Mouse (Mus musculus): ENCODE measurements around the gene Astn2. TPM values are rescaled to one million over a fixed set of nuclear protein-coding genes. Genes with fewer than 3 reads are reported as not detected.
A peak's percentile ranks its signal among the peaks of the same experiment; 100 is the strongest.

Astn2 gene
- polyA plus RNA-seq, 1 experiment from 2014 or later = 0.81 TPM

GRCm38 (mm10) chr4:65441746-65442145 is 962.7 kb downstream of the Astn2 start:
- no peak overlapping the region for H3K4me2 ChIP-seq
- no peak overlapping the region for H3K27ac ChIP-seq
- H3K27me3 ChIP-seq = no peaks in the 10 kb centered on the region
- WGBS = 74% methylated on average over 4 of the region's 4 CpGs
- H3K9ac ChIP-seq = no peak overlapping the region
- no peaks in the 10 kb centered on the region for H3K9me3 ChIP-seq (replicated peaks)
- no peak for ATAC-seq
- no peak overlapping the region for H3K4me3 ChIP-seq
- H3K36me3 ChIP-seq (ENCODE audit: poor library complexity, severe bottlenecking) = no peaks in the 10 kb centered on the region
- H3K4me1 ChIP-seq = no peaks in the 10 kb centered on the region

- Histone ChIP-seq H3K9me3 (replicated peaks) (no peaks in the 10 kb centered on the region), H3K36me3 (ENCODE audit: poor library complexity, severe bottlenecking) (no peaks in the 10 kb centered on the region), H3K9ac (no peak overlapping the region), H3K4me1 (peaks cover 11% of the 10 kb centered on the region), H3K27ac (no peak overlapping the region), H3K4me3 (no peak overlapping the region), H3K27me3 (no peaks in the 10 kb centered on the region), H3K4me2 (no peak overlapping the region)
- ATAC-seq = peak; percentile 87
- WGBS = 44% methylated on average over 3 of the region's 3 CpGs
These were observed 973.6 kb downstream of the Astn2 start for GRCm38 (mm10) chr4:65430804-65431203.

- H3K4me2 ChIP-seq = no peak overlapping the region
- no peak overlapping the region for H3K4me3 ChIP-seq
- H3K9me3 ChIP-seq (replicated peaks) = no peaks in the 10 kb centered on the region
- H3K36me3 ChIP-seq (ENCODE audit: poor library complexity, severe bottlenecking) = no peaks in the 10 kb centered on the region
- no peaks in the 10 kb centered on the region for H3K27me3 ChIP-seq
- WGBS = 90% methylated on average over 3 of the region's 3 CpGs
- H3K9ac ChIP-seq = no peak overlapping the region
- H3K4me1 ChIP-seq = peaks cover 11% of the 10 kb centered on the region
- H3K27ac ChIP-seq = no peak overlapping the region
- ATAC-seq = no peak
These were observed 976.9 kb downstream of the Astn2 start for GRCm38 (mm10) chr4:65427480-65427879.

- Histone ChIP-seq H3K27me3 (no peaks in the 10 kb centered on the region), H3K4me1 (peaks cover 11% of the 10 kb centered on the region), H3K27ac (no peak overlapping the region), H3K4me3 (no peak overlapping the region), H3K9me3 (replicated peaks) (no peaks in the 10 kb centered on the region), H3K36me3 (ENCODE audit: poor library complexity, severe bottlenecking) (no peaks in the 10 kb centered on the region), H3K4me2 (no peak overlapping the region), H3K9ac (no peak overlapping the region)
- WGBS = 89% methylated on average over 5 of the region's 5 CpGs
- ATAC-seq = no peak
These were observed 978.0 kb downstream of the Astn2 start for GRCm38 (mm10) chr4:65426437-65426836.

- H3K27ac ChIP-seq = no peak overlapping the region
- ATAC-seq = no peak
- WGBS = 95% methylated on average over 3 of the region's 3 CpGs
- H3K4me2 ChIP-seq = no peak overlapping the region
- H3K9ac ChIP-seq = no peak overlapping the region
- H3K4me3 ChIP-seq = no peak overlapping the region
- H3K9me3 ChIP-seq (replicated peaks) = no peaks in the 10 kb centered on the region
- H3K4me1 ChIP-seq = peaks cover 11% of the 10 kb centered on the region
- no peaks in the 10 kb centered on the region for H3K27me3 ChIP-seq
- H3K36me3 ChIP-seq (ENCODE audit: poor library complexity, severe bottlenecking) = no peaks in the 10 kb centered on the region
These were observed 981.3 kb downstream of the Astn2 start for GRCm38 (mm10) chr4:65423068-65423625.

- Histone ChIP-seq H3K27me3 (no peaks in the 10 kb centered on the region), H3K9ac (no peak overlapping the region), H3K4me3 (no peak overlapping the region), H3K4me1 (peaks cover 11% of the 10 kb centered on the region), H3K4me2 (no peak overlapping the region), H3K27ac (no peak overlapping the region), H3K36me3 (ENCODE audit: poor library complexity, severe bottlenecking) (no peaks in the 10 kb centered on the region), H3K9me3 (replicated peaks) (no peaks in the 10 kb centered on the region)
- 90% methylated on average over 2 of the region's 2 CpGs for WGBS
- ATAC-seq = no peak
These were observed 983.1 kb downstream of the Astn2 start for GRCm38 (mm10) chr4:65421272-65421671.

- H3K27ac ChIP-seq = no peak overlapping the region
- WGBS = 2% methylated on average over 3 of the region's 3 CpGs
- H3K36me3 ChIP-seq (ENCODE audit: poor library complexity, severe bottlenecking) = no peaks in the 10 kb centered on the region
- H3K27me3 ChIP-seq = no peaks in the 10 kb centered on the region
- peak; percentile 72 for ATAC-seq
- H3K4me1 ChIP-seq = peaks cover 11% of the 10 kb centered on the region
- no peaks in the 10 kb centered on the region for H3K9me3 ChIP-seq (replicated peaks)
- no peak overlapping the region for H3K4me3 ChIP-seq
- H3K9ac ChIP-seq = no peak overlapping the region
- no peak overlapping the region for H3K4me2 ChIP-seq
These were observed 983.9 kb downstream of the Astn2 start for GRCm38 (mm10) chr4:65420511-65420931.

- no peak for ATAC-seq
- no peak overlapping the region for H3K4me2 ChIP-seq
- H3K36me3 ChIP-seq (ENCODE audit: poor library complexity, severe bottlenecking) = no peaks in the 10 kb centered on the region
- no peak overlapping the region for H3K4me3 ChIP-seq
- 91% methylated on average over 4 of the region's 4 CpGs for WGBS
- no peak overlapping the region for H3K9ac ChIP-seq
- H3K9me3 ChIP-seq (replicated peaks) = no peaks in the 10 kb centered on the region
- H3K27me3 ChIP-seq = no peaks in the 10 kb centered on the region
- H3K27ac ChIP-seq = no peak overlapping the region
- peaks cover 4% of the 10 kb centered on the region for H3K4me1 ChIP-seq
These were observed 988.9 kb downstream of the Astn2 start for GRCm38 (mm10) chr4:65415507-65415906.

- no peaks in the 10 kb centered on the region for H3K4me1 ChIP-seq
- whole genome bisulfite sequencing = 66% methylated on average over 6 of the region's 6 CpGs
- no peaks in the 10 kb centered on the region for H3K27me3 ChIP-seq
- no peaks in the 10 kb centered on the region for H3K36me3 ChIP-seq (ENCODE audit: poor library complexity, severe bottlenecking)
- no peak overlapping the region for H3K27ac ChIP-seq
- H3K4me2 ChIP-seq = no peak overlapping the region
- H3K9ac ChIP-seq = no peak overlapping the region
- H3K4me3 ChIP-seq = no peak overlapping the region
- ATAC-seq = no peak
- H3K9me3 ChIP-seq (replicated peaks) = no peaks in the 10 kb centered on the region
These were observed 1001.4 kb downstream of the Astn2 start for GRCm38 (mm10) chr4:65402836-65403634.

- Histone ChIP-seq H3K27ac (no peak overlapping the region), H3K4me3 (no peak overlapping the region), H3K9me3 (replicated peaks) (no peaks in the 10 kb centered on the region), H3K27me3 (no peaks in the 10 kb centered on the region), H3K36me3 (ENCODE audit: poor library complexity, severe bottlenecking) (no peaks in the 10 kb centered on the region), H3K4me1 (no peaks in the 10 kb centered on the region), H3K4me2 (no peak overlapping the region), H3K9ac (no peak overlapping the region)
- 86% methylated on average over 5 of the region's 5 CpGs for WGBS
- no peak for ATAC-seq
These were observed 1002.1 kb downstream of the Astn2 start for GRCm38 (mm10) chr4:65402286-65402685.

GRCm38 (mm10) chr4:65399457-65399856 is 1005.0 kb downstream of the Astn2 start:
- 94% methylated on average over 4 of the region's 4 CpGs for WGBS
- no peaks in the 10 kb centered on the region for H3K36me3 ChIP-seq (ENCODE audit: poor library complexity, severe bottlenecking)
- no peaks in the 10 kb centered on the region for H3K9me3 ChIP-seq (replicated peaks)
- H3K27me3 ChIP-seq = no peaks in the 10 kb centered on the region
- H3K9ac ChIP-seq = no peak overlapping the region
- no peaks in the 10 kb centered on the region for H3K4me1 ChIP-seq
- H3K4me3 ChIP-seq = no peak overlapping the region
- H3K27ac ChIP-seq = no peak overlapping the region
- ATAC-seq = no peak
- no peak overlapping the region for H3K4me2 ChIP-seq

GRCm38 (mm10) chr4:65396806-65397205 is 1007.6 kb downstream of the Astn2 start:
- no peak overlapping the region for H3K4me2 ChIP-seq
- no peaks in the 10 kb centered on the region for H3K4me1 ChIP-seq
- H3K9me3 ChIP-seq (replicated peaks) = no peaks in the 10 kb centered on the region
- 77% methylated on average over 3 of the region's 3 CpGs for WGBS
- no peak overlapping the region for H3K4me3 ChIP-seq
- no peak overlapping the region for H3K27ac ChIP-seq
- H3K27me3 ChIP-seq = no peaks in the 10 kb centered on the region
- no peaks in the 10 kb centered on the region for H3K36me3 ChIP-seq (ENCODE audit: poor library complexity, severe bottlenecking)
- ATAC-seq = no peak
- H3K9ac ChIP-seq = no peak overlapping the region

GRCm38 (mm10) chr4:65391001-65391400 is 1013.4 kb downstream of the Astn2 start:
- H3K9ac ChIP-seq = no peak overlapping the region
- no peak overlapping the region for H3K27ac ChIP-seq
- H3K9me3 ChIP-seq (replicated peaks) = no peaks in the 10 kb centered on the region
- H3K4me2 ChIP-seq = no peak overlapping the region
- no peaks in the 10 kb centered on the region for H3K36me3 ChIP-seq (ENCODE audit: poor library complexity, severe bottlenecking)
- 79% methylated on average over 4 of the region's 4 CpGs for WGBS
- no peak for ATAC-seq
- no peaks in the 10 kb centered on the region for H3K27me3 ChIP-seq
- no peaks in the 10 kb centered on the region for H3K4me1 ChIP-seq
- H3K4me3 ChIP-seq = no peak overlapping the region

Data from forebrain, embryonic 13.5 days (tissue).